Mouse (Mus musculus) heart, embryonic 11.5 days (tissue): ENCODE measurements at regions not wholly inside any gene's neighbourhood (a gene's known extent, or its start where the extent isn't known, plus 50 kb on each side); places are given as distances from the start of the nearest gene placed in this dataset.
"Not testable (repeated sequence)": the region's sequence is repeated elsewhere in the genome, so short reads cannot be mapped to it uniquely, and the experiment has no call there.

Experiments
- ATAC-seq: fragments of 200-750 bp; cut with Nextera tagmentation; replicated peaks from 2 replicates; pipeline ENCODE4 v1.8.0; 2017; ENCODE audit warnings: moderate library complexity; ENCODE audit not compliant: insufficient number of reproducible peaks, low FRiP score, low TSS enrichment
- H3K27ac ChIP-seq: fragments of 300-500 bp; sonication (generic); 2 replicates; pipeline ENCODE4 v1.5.1; 2014; ENCODE audit warnings: mild to moderate bottlenecking, low read depth, low read length
- H3K27me3 ChIP-seq: fragments of 300-500 bp; sonication (generic); 2 replicates; pipeline ENCODE4 v1.6.1; 2014; ENCODE audit warnings: mild to moderate bottlenecking, low read length, mixed read lengths; ENCODE audit not compliant: control insufficient read depth, insufficient read depth
- H3K36me3 ChIP-seq: fragments of 300-500 bp; sonication (generic); 2 replicates; pipeline ENCODE4 v1.6.1; 2014; ENCODE audit warnings: mild to moderate bottlenecking, low read length, moderate library complexity, mixed read lengths; ENCODE audit not compliant: control insufficient read depth, insufficient read depth
- H3K4me1 ChIP-seq: fragments of 300-500 bp; sonication (generic); 2 replicates; pipeline ENCODE4 v1.6.1; 2014; ENCODE audit warnings: low read length; ENCODE audit not compliant: control insufficient read depth, insufficient read depth
- H3K4me2 ChIP-seq: fragments of 300-500 bp; sonication (generic); 2 replicates; pipeline ENCODE4 v1.6.1; 2014; ENCODE audit warnings: mild to moderate bottlenecking, moderate library complexity
- H3K4me3 ChIP-seq: fragments of 300-500 bp; sonication (generic); 2 replicates; pipeline ENCODE4 v1.5.1; 2014; ENCODE audit warnings: low read depth, low read length
- H3K9ac ChIP-seq: fragments of 300-500 bp; sonication (generic); 2 replicates; pipeline ENCODE4 v1.6.1; 2014; ENCODE audit warnings: mild to moderate bottlenecking, low read depth, low read length, moderate library complexity
- H3K9me3 ChIP-seq: fragments of 300-500 bp; sonication (generic); replicated peaks from 2 replicates; pipeline ENCODE4 v1.6.1; 2016; ENCODE audit warnings: low read length; ENCODE audit not compliant: control insufficient read depth
- WGBS: fragments of 180-500 bp; shearing (Covaris S2); extraction: QIAGEN DNeasy Blood & Tissue Kit; methylation state at CpG from one replicate; pipeline ENCODE4 v1.1.7; 2014; ENCODE audit not compliant: insufficient replicate concordance; 5-methylcytosine and 5-hydroxymethylcytosine counted together

DNA sequence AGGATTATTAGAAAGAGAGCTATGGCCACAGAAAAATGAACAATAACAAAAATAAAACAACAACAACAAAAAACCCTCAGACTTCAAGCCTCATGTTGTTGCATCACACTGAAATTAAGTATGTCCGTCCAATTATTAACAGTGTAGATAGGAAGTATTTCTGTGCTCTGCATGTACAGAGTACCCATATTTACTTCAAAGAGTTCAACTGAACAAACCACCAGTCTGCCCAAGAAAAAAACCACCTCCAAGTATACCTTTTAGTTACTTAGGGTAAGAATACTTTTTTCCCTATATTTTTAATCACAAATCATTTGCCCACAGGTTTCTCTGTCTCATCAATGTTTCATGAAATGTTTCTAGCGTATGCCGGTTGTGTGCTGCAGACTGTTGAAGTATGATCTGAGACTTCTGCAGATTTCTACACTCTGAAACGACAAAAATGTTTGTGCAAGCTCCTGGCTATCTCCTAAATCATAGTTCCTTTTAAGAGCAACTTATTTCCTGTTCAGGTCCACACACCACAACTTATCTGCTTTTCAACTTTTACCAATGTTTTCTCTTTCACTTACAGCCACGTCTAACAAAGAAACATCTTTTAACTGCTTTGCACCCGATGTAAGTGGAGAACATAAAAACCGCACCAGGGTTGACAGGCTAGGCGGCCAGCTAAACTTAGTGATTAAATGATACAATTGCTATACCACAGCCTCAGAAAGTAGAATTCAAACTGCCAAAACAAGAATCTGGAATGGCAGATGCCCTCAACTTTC lies 154.2 kb upstream of the Rps6ka3 start:
- no peak for ATAC-seq
- WGBS, result 63% methylated on average over 8 of the region's 8 CpGs
- no peaks in the 10 kb centered on the region for H3K36me3 ChIP-seq
- H3K4me3 ChIP-seq, result no peak overlapping the region
- H3K4me2 ChIP-seq, result no peak overlapping the region
- H3K27me3 ChIP-seq, result no peaks in the 10 kb centered on the region
- no peaks in the 10 kb centered on the region for H3K9me3 ChIP-seq
- H3K9ac ChIP-seq, result no peak overlapping the region
- H3K27ac ChIP-seq, result no peak overlapping the region
- H3K4me1 ChIP-seq, result no peaks in the 10 kb centered on the region

DNA sequence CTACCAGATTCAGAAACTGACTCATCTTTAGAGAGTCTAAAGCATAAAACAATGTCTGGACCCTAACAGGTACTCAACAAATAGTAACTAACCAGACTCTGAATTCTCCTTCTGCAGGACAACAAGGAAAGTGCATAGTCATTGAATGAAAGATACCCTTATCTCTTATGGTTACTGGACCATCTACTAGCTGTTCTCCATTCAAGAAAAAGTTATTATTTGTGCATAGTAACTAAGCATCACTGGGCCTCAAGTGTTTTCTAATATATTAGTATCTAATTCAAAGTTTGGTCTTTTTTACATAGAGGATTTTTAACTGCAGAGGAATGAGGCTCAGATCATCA lies 153.7 kb upstream of the Rps6ka3 start:
- H3K36me3 ChIP-seq, result no peaks in the 10 kb centered on the region
- no peak for ATAC-seq
- no peaks in the 10 kb centered on the region for H3K9me3 ChIP-seq
- H3K4me3 ChIP-seq, result no peak overlapping the region
- no peak overlapping the region for H3K27ac ChIP-seq
- no peak overlapping the region for H3K9ac ChIP-seq
- H3K4me2 ChIP-seq, result no peak overlapping the region
- no peaks in the 10 kb centered on the region for H3K27me3 ChIP-seq
- H3K4me1 ChIP-seq, result no peaks in the 10 kb centered on the region

DNA sequence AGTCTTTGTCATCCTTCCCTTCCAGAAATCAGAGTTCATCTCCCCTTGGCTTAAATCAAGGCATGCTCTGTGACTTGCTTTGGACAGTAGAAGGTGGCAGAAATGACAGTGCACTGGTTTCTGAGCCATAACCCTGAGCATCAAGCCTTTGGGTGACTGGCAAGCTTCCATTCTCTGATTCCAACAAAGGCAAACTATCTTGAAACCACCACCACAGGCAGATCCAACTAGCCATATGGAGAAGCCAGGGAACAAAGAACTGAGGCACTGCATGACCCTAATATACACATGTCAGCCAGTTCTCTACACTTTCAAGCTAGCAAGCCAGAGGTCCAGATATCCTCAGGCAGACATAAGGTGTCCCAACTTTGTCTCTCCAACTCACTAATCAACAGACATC lies 151.2 kb upstream of the Rps6ka3 start:
- Histone ChIP-seq H3K9ac (no peak overlapping the region), H3K9me3 (no peaks in the 10 kb centered on the region), H3K4me2 (no peak overlapping the region), H3K27ac (no peak overlapping the region), H3K27me3 (no peaks in the 10 kb centered on the region), H3K4me1 (no peaks in the 10 kb centered on the region), H3K4me3 (no peak overlapping the region), H3K36me3 (no peaks in the 10 kb centered on the region)
- ATAC-seq, result no peak

DNA sequence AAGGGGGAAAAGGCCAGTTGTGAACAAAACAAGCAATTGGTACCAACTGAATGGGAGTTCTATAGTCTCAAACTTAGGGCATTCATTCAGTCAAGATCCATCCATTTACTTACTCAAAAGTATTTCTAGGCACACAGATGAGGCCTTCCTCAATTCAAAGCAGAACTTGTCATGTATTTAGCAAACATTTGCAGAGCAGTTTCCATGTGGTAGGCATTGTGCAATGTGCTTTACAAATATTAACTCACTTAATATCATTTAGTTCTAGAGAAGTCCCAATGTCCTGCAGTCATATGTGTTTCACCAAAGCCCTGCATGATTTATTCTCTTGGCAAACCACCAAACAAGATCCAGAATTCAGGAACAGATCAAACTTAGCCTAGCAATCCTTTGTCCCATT lies 148.8 kb upstream of the Rps6ka3 start:
- Histone ChIP-seq H3K4me1 (no peaks in the 10 kb centered on the region), H3K4me2 (no peak overlapping the region), H3K27ac (no peak overlapping the region), H3K4me3 (no peak overlapping the region), H3K9ac (no peak overlapping the region), H3K27me3 (no peaks in the 10 kb centered on the region), H3K9me3 (no peaks in the 10 kb centered on the region), H3K36me3 (no peaks in the 10 kb centered on the region)
- ATAC-seq, result no peak

DNA sequence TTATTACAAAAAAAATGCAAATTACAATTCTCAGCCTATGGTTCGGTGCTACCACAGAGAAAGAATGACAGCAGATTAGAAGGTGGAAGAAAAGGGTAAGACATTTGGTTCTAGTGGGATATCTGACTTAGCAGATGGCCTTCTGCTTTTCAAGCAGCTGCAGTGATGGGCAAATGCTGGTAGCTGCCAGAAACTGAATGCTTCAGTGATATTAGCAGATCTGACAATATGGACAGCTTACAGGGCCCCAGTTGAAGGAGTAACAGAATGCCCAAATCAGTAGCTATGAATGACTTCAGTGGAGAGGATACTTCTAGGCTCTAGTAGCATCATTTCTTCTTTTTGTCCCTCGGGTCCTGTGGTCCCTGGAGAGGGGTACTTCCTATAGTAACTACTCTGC lies 143.9 kb upstream of the Rps6ka3 start:
- Histone ChIP-seq H3K4me3 (no peak overlapping the region), H3K9ac (no peak overlapping the region), H3K9me3 (no peaks in the 10 kb centered on the region), H3K27ac (no peak overlapping the region), H3K4me1 (no peaks in the 10 kb centered on the region), H3K4me2 (no peak overlapping the region), H3K27me3 (no peaks in the 10 kb centered on the region), H3K36me3 (no peaks in the 10 kb centered on the region)
- ATAC-seq, result no peak
- WGBS, result 59% methylated on average over 2 of the region's 2 CpGs

DNA sequence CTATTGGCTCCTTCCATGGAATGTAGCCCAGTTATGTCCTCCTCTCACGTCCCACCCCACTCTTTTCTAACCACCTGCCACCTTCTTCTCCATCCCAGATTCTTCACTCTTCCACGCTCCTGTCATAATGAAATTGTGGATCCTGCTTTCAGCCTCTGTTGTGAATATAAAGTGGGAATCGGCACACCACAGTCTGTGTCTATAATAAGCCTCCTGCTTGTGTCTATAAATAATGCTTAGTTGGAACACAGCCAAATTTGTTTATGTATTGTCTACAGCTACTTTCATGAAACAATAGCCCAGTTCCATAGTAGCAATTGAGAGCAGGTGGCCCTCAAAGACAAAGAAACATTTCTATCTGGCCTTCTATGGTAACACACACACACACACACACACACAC lies 137.5 kb upstream of the Rps6ka3 start:
- H3K9ac ChIP-seq, result no peak overlapping the region
- no peak for ATAC-seq

DNA sequence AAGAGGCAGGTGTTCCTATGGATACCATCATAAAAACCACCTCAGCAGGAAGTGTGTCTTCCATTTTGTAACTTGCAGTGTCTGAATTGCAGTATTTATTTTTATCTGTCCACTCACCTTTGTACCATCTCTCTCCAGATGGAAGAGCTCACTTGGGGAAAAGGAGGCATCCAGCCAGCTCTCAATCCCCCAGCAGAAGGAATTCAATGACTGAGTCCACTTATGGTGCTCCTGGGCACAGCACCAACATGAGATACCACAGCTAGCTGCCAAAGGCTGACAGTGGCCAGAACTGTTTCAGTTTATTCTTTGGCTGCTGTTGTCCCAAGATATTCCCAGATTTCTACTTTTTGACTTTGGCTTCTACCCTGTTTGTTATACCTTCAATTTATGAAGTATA lies 136.6 kb upstream of the Rps6ka3 start:
- Histone ChIP-seq H3K36me3 (no peaks in the 10 kb centered on the region), H3K4me3 (no peak overlapping the region), H3K27me3 (no peaks in the 10 kb centered on the region), H3K9ac (no peak overlapping the region), H3K4me1 (no peaks in the 10 kb centered on the region), H3K27ac (no peak overlapping the region), H3K4me2 (no peak overlapping the region), H3K9me3 (no peaks in the 10 kb centered on the region)
- no peak for ATAC-seq

More for the DNA sequence above, 137.5 kb upstream of the Rps6ka3 start:
- no peaks in the 10 kb centered on the region for H3K9me3 ChIP-seq
- H3K27me3 ChIP-seq, result no peaks in the 10 kb centered on the region
- no peak overlapping the region for H3K4me2 ChIP-seq
- WGBS, result 61% methylated on average over 3 of the region's 3 CpGs
- no peaks in the 10 kb centered on the region for H3K4me1 ChIP-seq
- H3K4me3 ChIP-seq, result no peak overlapping the region
- no peak overlapping the region for H3K27ac ChIP-seq
- no peaks in the 10 kb centered on the region for H3K36me3 ChIP-seq

DNA sequence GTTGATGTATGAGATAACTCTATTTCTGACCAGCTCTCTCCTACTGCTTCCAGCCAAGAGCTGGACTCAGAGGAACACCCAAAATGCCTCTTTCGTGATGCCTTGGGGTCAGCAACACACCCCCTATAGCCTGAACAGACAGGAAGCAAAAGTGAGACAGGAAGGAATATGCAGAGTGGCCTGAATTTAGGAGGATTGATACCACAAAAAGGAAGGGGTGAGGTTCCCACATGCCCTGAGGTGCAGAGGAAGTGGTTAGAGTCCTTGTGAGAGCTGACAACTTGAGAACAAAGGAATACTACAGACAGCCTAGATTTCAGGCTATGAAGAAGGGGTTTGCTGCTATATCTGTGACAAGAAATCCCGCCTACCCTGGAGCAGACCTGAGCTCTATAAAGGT lies 129.6 kb upstream of the Rps6ka3 start:
- Histone ChIP-seq H3K9ac (no peak overlapping the region), H3K27me3 (no peaks in the 10 kb centered on the region), H3K4me3 (no peak overlapping the region), H3K27ac (no peak overlapping the region), H3K4me2 (no peak overlapping the region), H3K36me3 (no peaks in the 10 kb centered on the region), H3K9me3 (no peaks in the 10 kb centered on the region), H3K4me1 (no peaks in the 10 kb centered on the region)
- ATAC-seq, result no peak
- 59% methylated on average over 2 of the region's 2 CpGs for WGBS

DNA sequence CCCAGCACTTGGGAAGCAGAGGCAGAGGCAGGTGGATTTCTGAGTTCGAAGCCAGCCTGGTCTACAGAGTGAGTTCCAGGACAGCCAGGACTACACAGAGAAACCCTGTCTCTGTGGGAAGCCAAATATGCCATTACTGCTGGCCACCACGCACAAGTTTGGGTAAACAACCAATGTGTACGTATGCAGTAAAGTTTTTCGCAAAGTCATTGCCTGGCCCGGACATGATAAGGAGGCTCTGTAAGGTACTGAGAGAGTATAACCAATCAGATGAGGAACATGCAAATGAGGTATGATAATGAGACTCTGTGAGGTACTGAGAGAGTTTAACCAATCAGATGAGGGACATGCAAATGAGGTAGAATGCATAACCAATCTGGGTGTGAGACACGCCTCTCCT lies 99.5 kb upstream of the Rps6ka3 start:
- ATAC-seq, H3K4me2 ChIP-seq, H3K27ac ChIP-seq, H3K27me3 ChIP-seq, H3K4me3 ChIP-seq, H3K36me3 ChIP-seq, H3K4me1 ChIP-seq, H3K9me3 ChIP-seq, H3K9ac ChIP-seq: not testable (repeated sequence)
- 85% methylated on average over 6 of the region's 6 CpGs for WGBS
